Mouse (Mus musculus): ENCODE measurements around the gene Brd2.

The Brd2 gene

DNA sequence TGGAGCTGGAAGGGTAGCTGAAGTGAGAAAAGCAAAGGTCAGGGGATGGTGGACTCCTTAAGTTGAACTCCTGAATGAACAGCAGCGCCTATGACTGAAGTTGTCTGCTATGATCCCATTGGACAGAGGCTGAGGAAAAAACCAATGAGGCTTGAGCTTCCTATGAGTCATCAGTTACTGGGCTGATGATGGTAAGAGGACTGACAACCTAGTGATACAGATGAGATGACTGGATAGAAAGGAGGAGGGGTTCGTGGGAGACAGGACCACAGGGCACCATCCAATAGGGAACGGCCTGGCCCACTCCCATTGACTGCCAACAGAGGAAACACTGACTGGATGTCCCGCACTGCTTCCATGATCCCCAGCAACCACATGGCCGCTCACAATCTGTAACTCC, 42.8 kb downstream of the Brd2 start:
- DNase-seq, result peak; percentile 72

DNA sequence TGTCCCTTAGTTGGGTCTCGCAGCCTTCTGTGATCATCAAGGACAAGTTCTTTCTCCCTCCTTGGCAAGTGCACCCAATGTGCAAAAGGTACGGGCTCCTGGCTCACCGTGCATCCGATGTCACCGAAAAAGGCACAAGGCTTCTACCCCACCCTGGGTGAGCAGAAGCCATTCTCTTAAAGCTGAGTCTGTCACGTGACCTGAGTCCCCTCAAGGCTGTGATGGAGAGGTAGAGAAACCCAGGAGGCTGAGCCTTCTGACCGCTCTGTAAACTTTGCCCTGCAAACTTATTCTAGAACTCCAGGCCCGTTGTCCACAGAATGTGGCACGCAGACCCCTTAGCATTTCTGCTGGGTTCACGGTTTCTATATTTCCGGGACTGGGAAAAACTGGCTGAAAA, 43.4 kb downstream of the Brd2 start:
- no peak for DNase-seq

DNA sequence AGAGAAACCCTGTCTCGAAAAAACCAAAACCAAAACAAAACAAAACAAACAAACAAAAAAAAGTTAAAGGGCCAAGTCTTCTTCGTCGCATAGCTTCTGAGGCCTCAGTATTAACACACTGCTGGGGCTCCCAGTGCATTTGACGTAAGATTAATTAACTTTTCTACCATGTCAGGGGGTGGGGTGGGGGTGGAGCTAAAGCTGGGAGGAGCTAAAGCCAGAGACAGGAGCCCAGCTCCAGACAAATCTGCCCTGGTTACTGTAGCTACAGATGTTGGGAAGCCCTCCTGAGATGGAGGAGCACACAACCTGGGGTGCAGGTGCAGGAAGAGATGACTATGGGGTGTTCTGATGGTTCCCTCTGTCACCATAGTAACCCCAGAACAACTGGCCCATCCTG, 44.3 kb downstream of the Brd2 start:
- DNase-seq, result no peak

DNA sequence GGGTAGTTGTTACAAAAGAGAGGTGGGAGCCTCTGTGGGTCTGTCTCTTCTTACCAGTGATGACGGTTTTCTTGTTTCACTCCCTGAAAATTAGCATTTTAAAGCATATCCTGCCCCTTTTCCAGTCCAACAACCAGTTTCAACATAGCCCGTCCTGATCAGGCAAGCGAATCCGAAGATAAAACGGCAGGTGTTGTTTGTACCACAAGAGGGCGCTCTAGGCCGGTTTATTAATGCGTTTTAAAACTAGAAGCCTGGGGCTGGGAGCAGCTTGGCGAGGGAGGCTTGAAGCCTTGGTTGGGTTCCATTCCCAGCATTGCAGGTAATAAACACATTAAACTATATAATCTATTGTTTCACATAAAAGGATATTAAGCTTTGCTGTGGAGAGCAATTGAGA, 44.9 kb downstream of the Brd2 start:
- peak; percentile 83 for DNase-seq

DNA sequence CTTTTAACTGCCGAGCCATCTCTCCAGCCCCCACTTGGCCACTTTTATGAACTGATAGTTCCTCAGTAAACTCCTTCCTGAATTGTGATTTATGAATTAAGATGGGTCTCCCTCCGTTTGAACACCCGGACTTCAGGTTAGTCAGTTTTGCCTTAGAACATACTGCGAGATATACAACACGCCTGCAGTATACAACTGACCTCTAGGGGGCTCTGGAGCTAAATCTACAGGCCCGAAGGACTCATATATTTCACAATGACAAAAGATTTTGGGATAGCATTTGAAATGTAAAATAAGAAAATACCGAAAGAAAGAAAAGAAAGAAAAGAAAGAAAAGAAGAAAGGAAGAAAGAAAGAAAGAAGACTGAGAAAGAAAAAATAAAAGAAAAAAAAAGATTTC, 47.2 kb downstream of the Brd2 start:
- peak; percentile 78 for DNase-seq

DNA sequence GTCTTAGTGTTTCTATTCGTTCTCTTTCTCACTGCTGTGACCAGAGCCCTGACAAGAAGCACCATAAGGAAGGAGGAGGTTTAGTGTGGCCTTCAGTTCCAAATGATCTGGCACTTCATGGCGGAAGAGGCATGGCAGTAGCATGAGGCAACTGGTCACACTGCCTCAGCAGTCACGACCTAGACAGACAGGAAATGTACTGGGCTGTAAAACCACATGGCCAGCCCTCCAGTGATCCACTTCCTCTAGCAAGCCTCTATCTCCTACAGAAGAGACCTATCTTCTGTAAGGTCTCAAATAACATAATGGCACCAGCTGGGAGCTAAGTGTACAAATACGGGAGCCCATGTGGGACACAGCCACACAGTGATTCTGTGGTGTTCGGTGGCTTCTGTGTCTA, 50.3 kb downstream of the Brd2 start:
- no peak for DNase-seq

DNA sequence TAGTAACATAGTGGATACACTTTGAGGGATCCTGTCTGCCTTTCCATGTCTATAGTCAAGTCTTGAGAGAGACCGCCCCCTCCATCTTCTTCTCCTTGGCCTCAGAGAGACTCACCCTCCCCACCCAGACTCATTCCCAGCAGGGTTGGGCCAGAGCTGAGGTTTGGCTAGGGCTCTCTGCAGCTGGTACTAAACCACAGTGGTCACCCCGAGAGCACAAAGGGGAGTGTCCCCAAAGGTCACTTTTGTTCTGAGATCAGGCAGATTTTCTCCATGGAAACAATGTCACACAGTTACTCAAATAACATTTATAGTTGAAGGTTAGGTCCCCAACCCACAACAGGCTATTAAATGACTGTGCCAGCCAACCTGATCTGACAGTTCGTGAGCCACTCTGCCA, 53.6 kb downstream of the Brd2 start:
- no peak for DNase-seq
